Mouse (Mus musculus) regulatory T cell (primary cell): Measurements from ENCODE around the gene Slc5a10.

Source experiments
- in situ Hi-C: fragments of 300-600 bp; cut with MboI, MseI; formaldehyde crosslinking; loops from one replicate; pipeline ENCODE4 v1.15.1; 2025; ENCODE audit warnings: high pct_unique_total_duplicates

Gene Slc5a10

GRCm38 (mm10) chr11:61669492-61670490 is 50.8 kb downstream of the Slc5a10 start:
- in situ Hi-C loops, result loop anchor here (5.0 kb wide), 1 partner anchor 37 kb away; no protein-coding TSS in a partner anchor

GRCm38 (mm10) chr11:61667782-61668181 is 52.8 kb downstream of the Slc5a10 start:
- in situ Hi-C loops, result loop anchor here (5.0 kb wide), 1 partner anchor 35 kb away; no protein-coding TSS in a partner anchor

GRCm38 (mm10) chr11:61667248-61667647 is 53.4 kb downstream of the Slc5a10 start:
- in situ Hi-C loops, result loop anchor here (5.0 kb wide), 1 partner anchor 35 kb away; no protein-coding TSS in a partner anchor

GRCm38 (mm10) chr11:61665991-61666799 is 54.4 kb downstream of the Slc5a10 start:
- in situ Hi-C loops, result loop anchor here (5.0 kb wide), 1 partner anchor 34 kb away; no protein-coding TSS in a partner anchor

GRCm38 (mm10) chr11:61665401-61665800 is 55.2 kb downstream of the Slc5a10 start:
- in situ Hi-C loops, result loop anchor here (5.0 kb wide), 1 partner anchor 33 kb away; no protein-coding TSS in a partner anchor

GRCm38 (mm10) chr11:61662189-61662588 is 58.4 kb downstream of the Slc5a10 start:
- in situ Hi-C loops, result no loop called here

- in situ Hi-C loops, result no loop called here
Observed at GRCm38 (mm10) chr11:61660806-61661392, 59.7 kb downstream of the Slc5a10 start.

- in situ Hi-C loops, result no loop called here
Observed at GRCm38 (mm10) chr11:61660001-61660400, 60.6 kb downstream of the Slc5a10 start.

GRCm38 (mm10) chr11:61659011-61659858 is 61.4 kb downstream of the Slc5a10 start:
- in situ Hi-C loops, result loop anchor here (10.0 kb wide), 1 partner anchor 724 kb away; the partner anchor contains the start of gene Map2k3

- in situ Hi-C loops, result loop anchor here (10.0 kb wide), 1 partner anchor 724 kb away; the partner anchor contains the start of gene Map2k3
Observed at GRCm38 (mm10) chr11:61658360-61658922, 62.2 kb downstream of the Slc5a10 start.

- in situ Hi-C loops, result loop anchor here (10.0 kb wide), 1 partner anchor 723 kb away; the partner anchor contains the start of gene Map2k3
Observed at GRCm38 (mm10) chr11:61657432-61657831, 63.2 kb downstream of the Slc5a10 start.

- in situ Hi-C loops, result loop anchor here (10.0 kb wide), 1 partner anchor 721 kb away; the partner anchor contains the start of gene Map2k3
Observed at GRCm38 (mm10) chr11:61656148-61656850, 64.3 kb downstream of the Slc5a10 start.

- in situ Hi-C loops, result loop anchor here (10.0 kb wide), 1 partner anchor 721 kb away; the partner anchor contains the start of gene Map2k3
Observed at GRCm38 (mm10) chr11:61655649-61656048, 65.0 kb downstream of the Slc5a10 start.

- in situ Hi-C loops, result loop anchor here (10.0 kb wide), 1 partner anchor 720 kb away; the partner anchor contains the start of gene Map2k3
Observed at GRCm38 (mm10) chr11:61654786-61655311, 65.8 kb downstream of the Slc5a10 start.

GRCm38 (mm10) chr11:61653568-61653967 is 67.1 kb downstream of the Slc5a10 start:
- in situ Hi-C loops, result loop anchor here (10.0 kb wide), 1 partner anchor 719 kb away; the partner anchor contains the start of gene Map2k3

- in situ Hi-C loops, result loop anchor here (10.0 kb wide), 1 partner anchor 718 kb away; the partner anchor contains the start of gene Map2k3
Observed at GRCm38 (mm10) chr11:61652686-61653447, 67.8 kb downstream of the Slc5a10 start, which contains the start of gene Grap. Gene Grap, plus strand, starts transcription at chr11:61653265.

- in situ Hi-C loops, result loop anchor here (10.0 kb wide), 1 partner anchor 717 kb away; the partner anchor contains the start of gene Map2k3
Observed at GRCm38 (mm10) chr11:61652216-61652615, 68.4 kb downstream of the Slc5a10 start.
